Mouse (Mus musculus) midbrain, postnatal 0 days (tissue): ENCODE measurements around the gene Lgi4. TPM values are rescaled to one million over a fixed set of nuclear protein-coding genes. Genes with fewer than 3 reads are reported as not detected.

Experiments
- ATAC-seq: fragments of 200-750 bp; cut with Nextera tagmentation; 2 replicates; pipeline ENCODE4 v1.8.0; 2017; ENCODE audit warnings: moderate number of reproducible peaks, mild to moderate bottlenecking, moderate TSS enrichment, moderate library complexity; ENCODE audit not compliant: low FRiP score
- DNase-seq: peaks from one replicate; pipeline ENCODE4 v3.0.0-alpha.2; 2015; ENCODE audit warnings: low spot score
- H3K27ac ChIP-seq: fragments of 300-500 bp; sonication (generic); 2 replicates; pipeline ENCODE4 v1.5.1; 2014; ENCODE audit warnings: low read depth, mild to moderate bottlenecking, low read length, mixed read lengths
- H3K27me3 ChIP-seq: fragments of 300-500 bp; sonication (generic); 2 replicates; pipeline ENCODE4 v1.6.1; 2014; ENCODE audit warnings: low read length, control low read depth, mixed read lengths; ENCODE audit not compliant: insufficient read depth
- H3K36me3 ChIP-seq: fragments of 300-500 bp; sonication (generic); 2 replicates; pipeline ENCODE4 v1.6.1; 2014; ENCODE audit warnings: low read length, control low read depth, mixed read lengths; ENCODE audit not compliant: insufficient read depth
- H3K4me1 ChIP-seq: fragments of 300-500 bp; sonication (generic); 2 replicates; pipeline ENCODE4 v1.6.1; 2014; ENCODE audit warnings: mild to moderate bottlenecking, control low read depth, antibody characterized with exemption, low read length, mixed read lengths; ENCODE audit not compliant: insufficient read depth
- H3K4me2 ChIP-seq: fragments of 300-500 bp; sonication (generic); 2 replicates; pipeline ENCODE4 v1.6.1; 2014; ENCODE audit warnings: low read depth, mild to moderate bottlenecking, low read length, mixed read lengths; ENCODE audit not compliant: poor library complexity, severe bottlenecking
- H3K4me3 ChIP-seq: fragments of 300-500 bp; sonication (generic); 2 replicates; pipeline ENCODE4 v1.5.1; 2014; ENCODE audit warnings: low read depth, mild to moderate bottlenecking, low read length, moderate library complexity
- H3K9ac ChIP-seq: fragments of 300-500 bp; sonication (generic); replicated peaks from 2 replicates; pipeline ENCODE4 v1.6.1; 2014; ENCODE audit warnings: mild to moderate bottlenecking, low read length, moderate library complexity, mixed read lengths; ENCODE audit not compliant: poor library complexity, severe bottlenecking
- H3K9me3 ChIP-seq: fragments of 300-500 bp; sonication (generic); 2 replicates; pipeline ENCODE4 v1.6.1; 2016; ENCODE audit warnings: low read length, control low read depth
- CTCF ChIP-seq: IDR thresholded peaks from 2 replicates; pipeline ENCODE4 v1.5.1; 2016; ENCODE audit warnings: antibody characterized with exemption, mild to moderate bottlenecking
- WGBS: fragments of 180-500 bp; shearing (Covaris S2); extraction: QIAGEN DNeasy Blood & Tissue Kit; methylation state at CpG from one replicate; pipeline ENCODE4 v1.1.7; 2014; 5-methylcytosine and 5-hydroxymethylcytosine counted together
- polyA plus RNA-seq: library from polyadenylated mRNA; unstranded; fragments of >200 nt; fragmentation: Nextera tagmentation; extraction: Ambion mirVana; gene quantifications from 2 replicates; pipeline ENCODE4 v1.2.1, GENCODE M21; 2015
- total RNA-seq: library from RNA; depleted of rRNA; stranded (reverse); fragments of >200 nt; gene quantifications from 2 replicates; pipeline ENCODE4 v1.2.3, GENCODE M21; 2014

Gene Lgi4
- total and polyA plus RNA-seq, 2 experiments from 2014 or later = 0.56 to 1.3 TPM

- no peak overlapping the region for H3K4me3 ChIP-seq
- no peak overlapping the region for H3K27ac ChIP-seq
- H3K9ac ChIP-seq = no peak overlapping the region
- no peaks in the 10 kb centered on the region for H3K27me3 ChIP-seq
- TF ChIP-seq CTCF = no peak
- no peaks in the 10 kb centered on the region for H3K4me1 ChIP-seq
- no peak for ATAC-seq
- H3K4me2 ChIP-seq = no peak overlapping the region
- 45% methylated on average over 3 of the region's 3 CpGs for WGBS
- no peaks in the 10 kb centered on the region for H3K9me3 ChIP-seq
- no peaks in the 10 kb centered on the region for H3K36me3 ChIP-seq
- no peak for DNase-seq
Measured at GRCm38 (mm10) chr7:31106166-31106565, 47.0 kb downstream of the Lgi4 start.

- ATAC-seq (no peak), DNase-seq (no peak)
- no peaks in the 10 kb centered on the region for H3K9me3 ChIP-seq
- no peak for TF ChIP-seq CTCF
- H3K9ac ChIP-seq = no peak overlapping the region
- H3K27me3 ChIP-seq = no peaks in the 10 kb centered on the region
- H3K4me1 ChIP-seq = no peaks in the 10 kb centered on the region
- no peak overlapping the region for H3K27ac ChIP-seq
- no peak overlapping the region for H3K4me3 ChIP-seq
- H3K36me3 ChIP-seq = no peaks in the 10 kb centered on the region
- H3K4me2 ChIP-seq = no peak overlapping the region
- 87% methylated on average over 11 of the region's 11 CpGs for WGBS
Measured at GRCm38 (mm10) chr7:31107781-31108180, 48.6 kb downstream of the Lgi4 start.

DNA sequence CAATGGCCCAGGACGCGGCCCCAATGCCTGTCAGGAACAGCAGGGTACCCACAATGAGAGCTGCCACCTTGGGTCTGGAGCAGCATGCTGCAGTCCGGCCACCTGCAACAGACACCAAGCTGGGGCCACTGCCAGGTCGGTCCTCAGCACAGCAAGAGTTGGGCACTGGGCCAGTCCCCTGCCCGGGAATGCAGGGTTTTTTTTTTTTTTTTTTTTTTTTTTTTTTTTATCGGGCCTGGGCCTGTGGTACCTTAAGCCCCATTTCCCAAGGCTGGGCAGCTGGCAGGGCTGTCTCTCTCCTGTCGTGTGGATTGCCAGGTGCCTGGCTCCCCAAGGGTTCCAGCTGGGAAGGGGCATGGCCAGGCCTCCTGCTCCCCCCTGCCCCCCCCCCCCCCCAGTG is 49.9 kb downstream of the Lgi4 start:
- Histone ChIP-seq H3K4me3 (no peak overlapping the region), H3K27me3 (no peaks in the 10 kb centered on the region), H3K4me2 (no peak overlapping the region), H3K27ac (no peak overlapping the region), H3K9me3 (no peaks in the 10 kb centered on the region), H3K36me3 (no peaks in the 10 kb centered on the region), H3K4me1 (no peaks in the 10 kb centered on the region), H3K9ac (no peak overlapping the region)
- WGBS = 34% methylated on average over 5 of the region's 7 CpGs
- DNase-seq (no peak), ATAC-seq (no peak)
- TF ChIP-seq CTCF = no peak

GRCm38 (mm10) chr7:31109796-31110195 is 50.7 kb downstream of the Lgi4 start:
- 92% methylated on average over 5 of the region's 5 CpGs for WGBS

DNA sequence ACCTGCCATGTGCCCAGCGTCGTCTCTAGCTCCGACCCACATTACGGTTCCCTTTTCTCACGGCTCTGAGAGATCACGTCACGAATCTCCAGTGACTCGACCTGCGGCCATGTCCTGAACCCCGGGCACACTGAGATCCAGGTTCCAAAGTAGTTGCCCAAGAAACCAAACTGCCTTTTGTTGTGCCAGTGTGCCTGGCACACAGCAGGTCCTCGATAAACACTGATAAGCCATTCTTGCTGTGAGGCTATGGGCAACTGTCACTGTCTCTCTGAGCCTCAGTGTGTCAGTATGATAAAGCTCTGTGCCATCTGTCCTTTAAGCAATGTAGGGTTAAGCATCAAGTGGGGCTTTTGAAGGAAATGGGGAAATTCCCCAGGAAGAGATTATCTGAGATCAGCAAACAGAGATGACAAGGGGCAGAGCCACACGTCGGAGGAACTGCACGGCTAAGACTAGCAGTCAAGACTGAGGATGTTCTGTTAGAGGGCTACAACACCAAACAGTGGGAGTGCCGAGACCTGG is 51.8 kb downstream of the Lgi4 start:
- H3K27ac ChIP-seq = no peak overlapping the region
- ATAC-seq = no peak
- H3K4me3 ChIP-seq = no peak overlapping the region

More at GRCm38 (mm10) chr7:31109796-31110195, 50.7 kb downstream of the Lgi4 start:
- TF ChIP-seq CTCF = no peak
- Histone ChIP-seq H3K4me3 (no peak overlapping the region), H3K27ac (no peak overlapping the region), H3K27me3 (no peaks in the 10 kb centered on the region), H3K4me2 (no peak overlapping the region), H3K9ac (no peak overlapping the region), H3K9me3 (no peaks in the 10 kb centered on the region), H3K36me3 (no peaks in the 10 kb centered on the region), H3K4me1 (no peaks in the 10 kb centered on the region)
- no peak for DNase-seq
- ATAC-seq = no peak

DNA sequence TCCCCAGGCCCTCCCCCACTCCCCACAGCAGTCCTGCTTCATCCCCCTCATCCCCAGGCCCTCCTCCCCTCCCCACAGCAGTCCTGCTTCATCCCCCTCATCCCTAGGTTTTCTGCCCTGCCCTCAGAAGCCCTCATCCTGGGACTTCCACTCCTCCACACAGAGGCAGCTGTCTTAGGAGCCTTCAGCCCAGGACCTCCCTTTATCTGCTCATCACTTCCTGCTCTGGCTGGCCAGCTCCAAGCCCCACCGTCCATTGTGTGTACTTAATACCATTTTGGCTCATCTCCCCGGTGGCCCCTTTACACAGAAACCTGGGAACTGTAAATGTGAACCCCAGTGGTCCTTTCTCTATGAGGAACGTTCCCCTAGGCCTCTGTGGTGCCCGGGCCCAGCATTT is 52.9 kb downstream of the Lgi4 start:
- H3K9ac ChIP-seq = no peak overlapping the region
- no peaks in the 10 kb centered on the region for H3K4me1 ChIP-seq
- no peak for TF ChIP-seq CTCF
- 23% methylated on average over 4 of the region's 4 CpGs for WGBS
- H3K9me3 ChIP-seq = no peaks in the 10 kb centered on the region
- H3K27me3 ChIP-seq = no peaks in the 10 kb centered on the region
- no peaks in the 10 kb centered on the region for H3K36me3 ChIP-seq
- no peak overlapping the region for H3K27ac ChIP-seq
- H3K4me3 ChIP-seq = no peak overlapping the region
- no peak overlapping the region for H3K4me2 ChIP-seq
- no peak for ATAC-seq
- no peak for DNase-seq

More for the DNA sequence above, 51.8 kb downstream of the Lgi4 start:
- Histone ChIP-seq H3K27me3 (no peaks in the 10 kb centered on the region), H3K36me3 (no peaks in the 10 kb centered on the region), H3K4me1 (no peaks in the 10 kb centered on the region), H3K4me2 (no peak overlapping the region), H3K9me3 (no peaks in the 10 kb centered on the region), H3K9ac (no peak overlapping the region)
- WGBS = 79% methylated on average over 15 of the region's 15 CpGs
- no peak for TF ChIP-seq CTCF
- no peak for DNase-seq
